Mouse (Mus musculus) midbrain, embryonic 15.5 days (tissue): ENCODE results near the gene Syt1. TPM values are rescaled to one million over a fixed set of nuclear protein-coding genes. Genes with fewer than 3 reads are reported as not detected.

Experiments
- ATAC-seq: fragments of 200-750 bp; cut with Nextera tagmentation; replicated peaks from 2 replicates; pipeline ENCODE4 v1.8.0; 2017; ENCODE audit warnings: moderate TSS enrichment
- H3K27ac ChIP-seq: fragments of 300-500 bp; sonication (generic); 2 replicates; pipeline ENCODE4 v1.5.1; 2015; ENCODE audit warnings: mild to moderate bottlenecking, inconsistent platforms
- H3K27me3 ChIP-seq: fragments of 300-500 bp; sonication (generic); replicated peaks from 2 replicates; pipeline ENCODE4 v1.6.1; 2015; ENCODE audit warnings: inconsistent platforms
- H3K36me3 ChIP-seq: fragments of 300-500 bp; sonication (generic); replicated peaks from 2 replicates; pipeline ENCODE4 v1.6.1; 2015; ENCODE audit warnings: inconsistent platforms
- H3K4me1 ChIP-seq: fragments of 300-500 bp; sonication (generic); 2 replicates; pipeline ENCODE4 v1.6.1; 2015; ENCODE audit warnings: inconsistent platforms
- H3K4me2 ChIP-seq: fragments of 300-500 bp; sonication (generic); 2 replicates; pipeline ENCODE4 v1.6.1; 2015; ENCODE audit warnings: inconsistent platforms, mild to moderate bottlenecking, moderate library complexity
- H3K4me3 ChIP-seq: fragments of 300-500 bp; sonication (generic); 2 replicates; pipeline ENCODE4 v1.5.1; 2015; ENCODE audit warnings: mild to moderate bottlenecking, inconsistent platforms
- H3K9ac ChIP-seq: fragments of 300-500 bp; sonication (generic); 2 replicates; pipeline ENCODE4 v1.6.1; 2015; ENCODE audit warnings: mild to moderate bottlenecking, inconsistent platforms
- H3K9me3 ChIP-seq: fragments of 300-500 bp; sonication (generic); 2 replicates; pipeline ENCODE4 v1.6.1; 2016; ENCODE audit warnings: inconsistent platforms
- WGBS: fragments of 180-500 bp; shearing (Covaris S2); methylation state at CpG from one replicate; pipeline ENCODE4 v1.1.7; 2015; ENCODE audit warnings: mixed read lengths; 5-methylcytosine and 5-hydroxymethylcytosine counted together
- polyA plus RNA-seq: library from polyadenylated mRNA; unstranded; fragments of >200 nt; fragmentation: Nextera tagmentation; extraction: Ambion mirVana; gene quantifications from 2 replicates; pipeline ENCODE4 v1.2.1, GENCODE M21; 2015

Gene Syt1
- polyA plus RNA-seq, 1 experiment from 2014 or later: 121 TPM

DNA sequence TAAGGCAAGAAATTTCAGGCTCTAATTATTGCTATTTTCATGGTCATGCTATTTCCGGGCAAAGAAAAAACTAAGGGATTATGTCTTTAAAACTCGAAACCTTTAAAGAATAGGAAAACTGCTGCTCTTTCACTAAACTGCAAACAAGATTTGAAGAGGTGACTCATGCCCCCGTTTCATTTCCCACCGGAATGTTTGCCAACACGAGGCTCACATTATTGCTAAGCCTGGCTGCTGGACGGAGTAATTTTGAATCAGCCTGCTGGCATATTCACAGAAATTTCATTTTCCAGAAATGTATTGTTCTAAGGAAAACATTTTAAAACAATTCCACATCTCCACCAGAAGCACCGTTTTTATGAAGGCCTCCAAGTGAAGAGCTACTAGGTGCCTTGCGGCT, 379.9 kb downstream of the Syt1 start:
- Histone ChIP-seq H3K9ac (no peak overlapping the region), H3K4me3 (no peak overlapping the region), H3K27me3 (no peaks in the 10 kb centered on the region), H3K27ac (no peak overlapping the region), H3K4me1 (no peaks in the 10 kb centered on the region), H3K4me2 (no peak overlapping the region), H3K36me3 (0 out of 2 replicates have a peak, but pooled peaks cover 3% of the 10 kb centered on the region), H3K9me3 (no peaks in the 10 kb centered on the region)
- no peak for ATAC-seq
- 88% methylated on average over 8 of the region's 8 CpGs for WGBS

DNA sequence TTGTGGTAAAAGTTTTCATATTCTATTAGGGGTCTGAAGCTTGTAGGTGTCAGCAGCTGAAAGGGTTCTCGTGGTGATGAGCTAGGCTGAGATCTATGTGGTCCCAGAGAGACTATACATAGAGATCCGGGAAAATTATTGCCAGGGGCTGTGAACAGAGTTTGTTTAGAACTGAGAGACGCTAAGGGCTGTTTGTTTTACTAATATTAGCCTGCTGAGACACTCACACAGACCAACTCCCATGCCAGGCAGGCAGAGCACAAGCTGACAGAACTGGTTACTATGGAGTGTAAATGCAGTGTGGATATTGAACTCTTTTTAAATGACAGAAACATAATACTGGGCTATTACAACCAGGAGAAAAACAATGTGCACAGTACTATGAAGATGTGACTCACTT, 384.4 kb downstream of the Syt1 start:
- H3K4me3 ChIP-seq: no peak overlapping the region
- no peak overlapping the region for H3K27ac ChIP-seq
- H3K4me1 ChIP-seq: no peaks in the 10 kb centered on the region
- H3K36me3 ChIP-seq: 0 out of 2 replicates have a peak, but pooled peaks cover 3% of the 10 kb centered on the region
- no peak overlapping the region for H3K9ac ChIP-seq
- 51% methylated on average over 3 of the region's 3 CpGs for whole genome bisulfite sequencing
- no peak for ATAC-seq
- no peak overlapping the region for H3K4me2 ChIP-seq
- H3K27me3 ChIP-seq: no peaks in the 10 kb centered on the region
- no peaks in the 10 kb centered on the region for H3K9me3 ChIP-seq

DNA sequence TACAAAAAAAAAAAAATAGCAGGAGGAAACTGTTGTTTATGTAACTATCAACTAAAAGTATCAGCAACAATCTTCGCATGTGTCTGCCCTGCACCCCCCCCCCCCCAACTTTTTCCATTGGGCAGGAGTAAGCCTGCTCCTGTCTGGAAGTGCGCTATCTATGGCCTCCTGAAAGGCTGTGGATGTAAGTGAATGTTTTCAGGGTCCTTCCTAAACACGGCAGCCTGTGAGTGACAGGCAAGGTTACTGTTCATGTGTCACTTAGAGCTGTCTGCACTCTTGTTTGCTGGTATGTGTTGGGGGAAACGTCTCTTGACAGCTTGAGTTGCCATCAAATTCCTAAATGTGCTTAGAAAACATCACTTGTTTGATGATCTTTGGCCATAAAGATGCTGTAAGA, 387.8 kb downstream of the Syt1 start:
- H3K27me3 ChIP-seq: no peaks in the 10 kb centered on the region
- no peaks in the 10 kb centered on the region for H3K4me1 ChIP-seq
- no peak overlapping the region for H3K4me2 ChIP-seq
- H3K27ac ChIP-seq: no peak overlapping the region
- ATAC-seq: no peak
- no peaks in the 10 kb centered on the region for H3K9me3 ChIP-seq
- no peak overlapping the region for H3K4me3 ChIP-seq
- no peak overlapping the region for H3K9ac ChIP-seq
- 0 out of 2 replicates have a peak, but pooled peaks cover 3% of the 10 kb centered on the region for H3K36me3 ChIP-seq
- 65% methylated on average over 4 of the region's 4 CpGs for WGBS

DNA sequence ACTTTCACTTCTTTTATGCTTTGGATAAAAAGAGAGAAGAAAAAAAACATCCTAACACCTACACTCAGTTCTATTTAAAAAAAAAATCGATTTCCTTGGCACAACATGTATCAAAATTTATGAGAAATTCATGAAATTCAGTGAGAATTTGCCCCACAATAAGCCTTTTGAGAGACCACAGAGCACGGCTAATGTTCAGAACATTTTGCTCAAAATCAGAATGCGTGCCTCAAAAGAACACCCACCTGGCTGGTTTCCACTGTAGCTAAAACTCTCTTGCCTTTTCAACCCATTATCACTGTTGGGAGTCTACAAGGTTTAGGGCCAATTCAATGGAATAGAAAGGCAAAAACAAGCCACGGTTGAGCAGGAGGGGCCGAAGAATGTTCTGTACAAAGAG, 390.9 kb downstream of the Syt1 start:
- Histone ChIP-seq H3K4me3 (no peak overlapping the region), H3K4me2 (no peak overlapping the region), H3K36me3 (no peaks in the 10 kb centered on the region), H3K27me3 (no peaks in the 10 kb centered on the region), H3K4me1 (no peaks in the 10 kb centered on the region), H3K27ac (no peak overlapping the region), H3K9me3 (no peaks in the 10 kb centered on the region), H3K9ac (no peak overlapping the region)
- 83% methylated on average over 5 of the region's 5 CpGs for WGBS
- no peak for ATAC-seq

DNA sequence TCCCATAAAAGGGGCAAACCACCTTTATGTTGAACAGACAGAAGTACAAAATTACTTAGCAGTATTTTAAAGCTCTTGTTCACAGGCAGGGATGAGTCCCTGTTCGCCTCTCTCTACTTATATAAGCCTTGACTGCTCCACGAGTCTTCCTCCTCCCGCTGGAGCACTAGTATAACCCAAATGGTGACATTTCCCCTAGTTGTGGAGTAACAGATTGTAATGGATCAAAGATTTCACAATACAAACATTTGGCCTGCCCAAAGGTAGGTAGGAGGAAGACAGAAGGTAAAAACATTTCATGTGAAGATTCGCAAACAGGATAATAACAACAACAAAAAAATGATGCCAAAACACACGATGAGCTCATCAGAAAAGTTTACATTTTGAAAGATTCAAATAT, 391.6 kb downstream of the Syt1 start:
- Histone ChIP-seq H3K4me3 (no peak overlapping the region), H3K27ac (no peak overlapping the region), H3K9me3 (no peaks in the 10 kb centered on the region), H3K9ac (no peak overlapping the region), H3K4me1 (no peaks in the 10 kb centered on the region), H3K36me3 (no peaks in the 10 kb centered on the region), H3K4me2 (no peak overlapping the region), H3K27me3 (no peaks in the 10 kb centered on the region)
- WGBS: 94% methylated on average over 5 of the region's 5 CpGs
- ATAC-seq: no peak

DNA sequence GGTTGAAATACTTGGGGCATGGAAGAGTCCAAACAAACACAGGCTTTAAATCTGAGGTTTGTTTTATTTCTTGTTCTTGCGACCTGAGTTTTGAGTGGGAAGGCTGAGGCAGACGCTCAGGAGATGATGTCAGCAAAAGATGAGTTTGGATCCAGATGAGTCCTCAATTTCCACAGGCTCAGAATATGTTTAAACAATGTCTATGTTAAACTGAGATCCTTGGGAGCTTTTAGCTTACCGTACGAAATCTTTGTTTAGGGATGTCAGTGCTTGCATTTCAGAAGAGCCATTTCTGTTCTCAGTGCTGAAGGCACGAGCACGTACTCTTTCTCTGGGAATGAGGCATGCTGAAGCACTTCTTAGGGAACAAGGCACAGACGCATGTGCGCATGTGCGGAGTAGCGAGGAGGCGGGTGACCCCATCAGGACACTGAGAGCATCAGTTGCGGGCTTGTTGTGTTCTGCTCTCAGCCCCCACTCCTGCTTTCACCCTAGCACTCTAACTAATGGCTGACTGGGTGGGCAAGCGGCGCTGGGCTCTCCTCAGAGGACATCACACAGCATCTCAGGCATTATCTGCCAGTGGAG, 400.6 kb downstream of the Syt1 start:
- Histone ChIP-seq H3K27ac (no peak overlapping the region), H3K36me3 (no peaks in the 10 kb centered on the region), H3K27me3 (no peaks in the 10 kb centered on the region), H3K9ac (no peak overlapping the region), H3K9me3 (no peaks in the 10 kb centered on the region), H3K4me3 (no peak overlapping the region), H3K4me2 (no peak overlapping the region), H3K4me1 (no peaks in the 10 kb centered on the region)
- ATAC-seq: 0 out of 2 replicates have a peak, but pooled peaks have one; percentile 24
- 70% methylated on average over 14 of the region's 14 CpGs for WGBS

DNA sequence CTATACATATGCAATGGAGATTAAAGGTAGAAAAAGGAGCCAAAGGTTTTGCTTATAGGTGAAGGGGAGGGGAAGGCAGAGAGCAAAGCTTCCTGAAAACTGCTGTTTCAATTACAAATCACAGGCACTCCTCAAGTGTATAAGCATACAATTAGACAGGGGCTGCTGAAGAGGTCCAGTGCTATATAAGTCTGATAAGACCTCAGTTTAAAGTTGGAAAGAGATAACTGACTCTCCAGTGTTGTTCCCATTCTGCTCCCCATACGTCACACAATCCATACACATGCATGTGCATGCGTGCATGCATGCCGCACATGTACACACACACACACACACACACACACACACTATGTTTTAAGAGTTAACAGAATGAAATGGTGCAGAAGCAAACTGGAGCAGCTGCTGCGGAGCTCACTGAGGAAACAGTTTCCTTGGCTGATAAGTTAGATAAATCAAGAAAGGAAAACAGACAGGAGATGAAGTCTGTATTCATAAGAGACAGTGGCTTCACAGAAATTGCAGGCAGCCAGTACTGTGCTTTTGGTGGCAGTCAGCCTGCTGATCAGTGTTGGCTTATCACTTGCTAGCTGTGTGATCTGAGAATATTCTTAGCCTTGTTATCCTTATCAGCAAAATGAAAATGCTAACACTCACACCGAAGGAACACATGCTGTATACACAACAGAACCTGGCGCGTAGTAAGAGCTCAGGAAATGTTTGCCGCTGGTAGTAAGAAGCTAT, 408.9 kb downstream of the Syt1 start:
- no peak overlapping the region for H3K4me2 ChIP-seq
- no peaks in the 10 kb centered on the region for H3K27me3 ChIP-seq
- H3K27ac ChIP-seq: peak overlapping the region; percentile 48; the same call in 1 of the 2 replicates
- no peak overlapping the region for H3K4me3 ChIP-seq
- peak; percentile 66; the same call in 1 of the 2 replicates for ATAC-seq
- no peaks in the 10 kb centered on the region for H3K36me3 ChIP-seq
- H3K4me1 ChIP-seq: 0 out of 2 replicates have a peak, but pooled peaks cover 3% of the 10 kb centered on the region
- 83% methylated on average over 8 of the region's 8 CpGs for WGBS
- H3K9ac ChIP-seq: peak overlapping the region; percentile 4; the same call in 1 of the 2 replicates
- H3K9me3 ChIP-seq: peaks cover 8% of the 10 kb centered on the region; the same call in 1 of the 2 replicates

DNA sequence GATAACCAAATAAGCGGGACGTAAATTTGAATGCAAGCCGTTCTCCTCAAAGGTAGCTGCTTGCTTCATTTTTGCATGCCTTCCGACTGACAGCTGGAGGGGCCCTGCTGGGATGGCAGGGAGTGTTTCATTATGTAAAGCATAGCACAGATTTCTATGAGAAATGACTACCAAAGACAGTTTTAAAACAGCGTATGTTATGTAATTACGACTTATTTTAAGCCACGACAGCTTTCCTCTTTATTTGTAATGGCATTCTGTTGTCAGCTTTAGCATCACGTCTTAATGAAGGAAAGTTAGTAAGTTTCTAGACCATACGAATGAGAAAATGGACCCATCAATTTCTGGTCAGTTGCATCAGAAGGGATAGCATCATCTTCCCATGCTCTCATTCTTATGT, 410.1 kb downstream of the Syt1 start:
- H3K4me3 ChIP-seq: no peak overlapping the region
- H3K4me1 ChIP-seq: 0 out of 2 replicates have a peak, but pooled peaks cover 3% of the 10 kb centered on the region
- H3K9me3 ChIP-seq: peaks cover 8% of the 10 kb centered on the region; the same call in 1 of the 2 replicates
- WGBS: 65% methylated on average over 9 of the region's 9 CpGs
- H3K36me3 ChIP-seq: no peaks in the 10 kb centered on the region
- 0 out of 2 replicates have a peak overlapping the region, but pooled peaks have one; percentile 20 for H3K27ac ChIP-seq
- ATAC-seq: no peak
- H3K4me2 ChIP-seq: no peak overlapping the region
- H3K27me3 ChIP-seq: no peaks in the 10 kb centered on the region
- H3K9ac ChIP-seq: no peak overlapping the region

DNA sequence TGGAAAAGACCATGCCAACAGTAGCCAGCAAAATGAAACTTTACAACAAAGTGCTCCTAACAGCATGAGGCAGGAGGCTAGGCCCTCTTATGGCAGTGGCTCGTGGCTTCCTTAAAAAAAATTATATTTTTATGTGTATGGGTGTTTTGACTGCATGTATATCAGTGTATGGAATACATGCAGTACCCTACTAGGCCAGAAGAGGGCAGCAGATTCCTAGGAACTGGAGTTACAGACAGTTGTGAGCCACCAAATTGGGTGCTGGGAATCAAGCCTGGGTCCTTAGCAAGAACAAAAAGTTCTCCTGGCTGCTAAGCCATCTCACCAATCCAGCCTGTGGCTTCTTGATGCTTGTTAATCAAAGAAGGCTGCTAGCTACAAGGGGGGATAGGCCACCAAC, 413.4 kb downstream of the Syt1 start:
- Histone ChIP-seq H3K4me3 (no peak overlapping the region), H3K9ac (no peak overlapping the region), H3K4me1 (0 out of 2 replicates have a peak, but pooled peaks cover 3% of the 10 kb centered on the region), H3K9me3 (peaks cover 8% of the 10 kb centered on the region; the same call in 1 of the 2 replicates), H3K27me3 (no peaks in the 10 kb centered on the region), H3K4me2 (no peak overlapping the region), H3K27ac (no peak overlapping the region), H3K36me3 (no peaks in the 10 kb centered on the region)
- no peak for ATAC-seq
- WGBS: 72% methylated on average over 1 of the region's 1 CpGs

DNA sequence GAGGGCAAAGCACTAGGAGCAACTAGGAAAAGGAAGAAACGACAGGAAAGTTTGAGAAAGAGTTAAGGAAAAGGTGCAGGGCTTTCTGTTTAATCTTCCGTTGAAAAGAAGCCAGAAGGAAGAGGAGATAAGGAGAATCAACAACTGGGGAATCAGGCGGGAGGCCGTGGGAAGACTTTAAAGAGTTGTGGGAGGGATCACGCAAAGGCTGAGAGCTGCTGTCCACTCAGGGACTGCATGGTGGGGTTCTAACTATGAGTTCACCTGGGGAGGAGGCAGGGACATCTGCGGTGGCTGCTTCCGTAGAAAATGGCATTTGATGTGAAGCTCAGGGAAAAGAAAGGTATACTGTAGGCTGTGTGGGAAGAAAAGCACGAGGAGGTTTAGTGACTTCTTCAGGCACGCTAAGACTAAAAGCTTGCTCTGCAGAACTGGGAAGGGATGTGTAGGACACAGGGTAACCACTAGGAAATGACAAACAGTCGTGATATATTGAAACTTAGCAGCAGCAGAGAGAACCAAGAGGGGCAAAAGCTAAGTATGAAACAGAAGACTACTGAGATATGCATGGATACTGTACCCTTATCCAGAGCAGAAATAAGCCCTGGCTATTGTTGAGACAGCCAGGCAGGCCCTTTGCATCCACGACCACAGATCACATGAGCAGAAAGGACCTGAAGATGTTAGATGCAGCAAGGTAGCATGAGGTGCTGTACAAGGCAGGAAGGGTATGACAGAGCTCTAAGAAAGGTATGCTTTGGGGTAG, 414.4 kb downstream of the Syt1 start:
- Histone ChIP-seq H3K4me1 (0 out of 2 replicates have a peak, but pooled peaks cover 3% of the 10 kb centered on the region), H3K4me3 (no peak overlapping the region), H3K27ac (no peak overlapping the region), H3K9me3 (peaks cover 8% of the 10 kb centered on the region; the same call in 1 of the 2 replicates), H3K27me3 (no peaks in the 10 kb centered on the region), H3K36me3 (no peaks in the 10 kb centered on the region), H3K4me2 (no peak overlapping the region), H3K9ac (no peak overlapping the region)
- 70% methylated on average over 11 of the region's 11 CpGs for WGBS
- no peak for ATAC-seq

DNA sequence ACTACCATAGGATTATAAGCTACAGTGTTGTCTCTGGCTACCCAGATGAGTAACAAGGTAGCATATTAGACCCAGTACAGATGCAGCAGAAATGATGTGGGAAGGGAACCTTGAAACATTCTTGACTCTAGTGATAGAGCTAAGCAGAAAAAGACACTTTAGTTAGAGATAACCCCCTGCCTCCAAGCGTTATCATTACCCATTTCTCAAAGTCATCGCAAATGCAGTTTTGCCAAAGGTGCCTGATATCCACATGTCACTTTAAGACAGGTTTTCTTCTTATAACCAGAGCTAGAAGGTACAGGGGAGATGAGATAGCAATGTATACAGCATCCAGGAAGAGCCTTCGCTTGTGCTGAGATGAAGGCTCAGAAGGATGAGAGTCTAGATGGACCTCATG, 421.4 kb downstream of the Syt1 start:
- ATAC-seq: no peak
- no peaks in the 10 kb centered on the region for H3K36me3 ChIP-seq

DNA sequence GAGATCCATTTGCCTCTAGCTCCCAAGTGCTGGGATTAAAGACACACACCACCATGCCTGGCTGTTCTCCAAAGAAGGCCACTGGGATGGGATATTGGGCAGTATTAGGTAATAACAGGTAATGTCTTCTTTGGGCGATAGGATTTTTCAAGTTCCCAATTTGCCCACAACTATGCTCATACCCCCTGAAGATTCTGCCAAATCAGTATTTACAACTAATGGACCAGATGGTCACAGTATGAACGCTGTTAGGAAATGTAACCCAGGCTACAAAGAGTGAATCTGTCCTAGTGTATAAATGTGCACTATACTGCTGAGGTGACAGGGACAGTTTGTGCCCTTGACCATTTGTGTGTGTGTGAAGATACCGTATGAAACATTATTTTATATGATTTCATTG, 421.9 kb downstream of the Syt1 start:
- H3K27ac ChIP-seq: no peak overlapping the region
- no peaks in the 10 kb centered on the region for H3K4me1 ChIP-seq
- H3K9ac ChIP-seq: no peak overlapping the region
- no peak overlapping the region for H3K4me2 ChIP-seq
- no peak for ATAC-seq
- H3K4me3 ChIP-seq: no peak overlapping the region
- H3K27me3 ChIP-seq: no peaks in the 10 kb centered on the region
- no peaks in the 10 kb centered on the region for H3K36me3 ChIP-seq
- WGBS: 86% methylated on average over 3 of the region's 3 CpGs
- H3K9me3 ChIP-seq: no peaks in the 10 kb centered on the region

More for the DNA sequence above, 421.4 kb downstream of the Syt1 start:
- 94% methylated on average over 3 of the region's 3 CpGs for WGBS
- H3K4me3 ChIP-seq: no peak overlapping the region
- H3K9me3 ChIP-seq: no peaks in the 10 kb centered on the region
- H3K27me3 ChIP-seq: no peaks in the 10 kb centered on the region
- no peak overlapping the region for H3K9ac ChIP-seq
- H3K4me2 ChIP-seq: no peak overlapping the region
- no peak overlapping the region for H3K27ac ChIP-seq
- H3K4me1 ChIP-seq: no peaks in the 10 kb centered on the region
